Mouse (Mus musculus): ENCODE measurements around the gene Fbxl19. TPM values are rescaled to one million over a fixed set of nuclear protein-coding genes. Genes with fewer than 3 reads are reported as not detected.
A peak's percentile ranks its signal among the peaks of the same experiment; 100 is the strongest.
"Not testable (repeated sequence)": the region's sequence is repeated elsewhere in the genome, so short reads cannot be mapped to it uniquely, and the experiment has no call there.

Gene Fbxl19
- polyA plus RNA-seq, 1 experiment from 2014 or later = 1.4 TPM

DNA sequence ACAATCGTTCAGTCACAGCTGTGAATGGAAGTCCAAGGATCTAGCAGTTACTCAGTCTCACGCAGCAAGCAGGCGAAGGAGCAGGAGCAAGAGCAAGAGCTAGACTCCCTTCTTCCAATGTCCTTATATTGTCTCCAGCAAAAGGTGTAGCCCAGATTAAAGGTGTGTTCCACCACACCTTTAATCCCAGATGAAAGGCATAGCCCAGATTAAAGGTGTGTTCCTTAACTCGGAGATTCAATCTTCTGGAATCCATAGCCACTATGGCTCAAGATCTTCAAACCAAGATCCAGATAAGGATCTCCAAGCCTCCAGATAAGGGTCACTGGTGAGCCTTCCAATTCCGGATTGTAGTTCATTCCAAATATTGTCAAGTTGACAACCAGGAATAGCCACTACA is 12.3 kb upstream of the Fbxl19 start, which contains the start of gene Ctf2:
Ctf2 (minus strand) TSS at position 101 of the 400 bp plus-strand sequence.
- not testable (repeated sequence) for H3K9ac ChIP-seq; H3K27ac ChIP-seq; H3K4me2 ChIP-seq; H3K4me3 ChIP-seq; H3K9me3 ChIP-seq (replicated peaks); H3K36me3 ChIP-seq; ATAC-seq (replicated peaks; ENCODE audit: insufficient number of reproducible peaks, insufficient read depth, low FRiP score, low read depth); H3K4me1 ChIP-seq (replicated peaks); H3K27me3 ChIP-seq
- no CpG with 5 or more reads among the region's 5 CpGs for WGBS

GRCm38 (mm10) chr7:127745251-127745651 is 908 bp downstream of the Fbxl19 start:
- peak overlapping the region; percentile 99 for H3K4me2 ChIP-seq
- peaks cover 17% of the 10 kb centered on the region; the same call in 1 of the 2 replicates for H3K4me1 ChIP-seq (replicated peaks)
- peak overlapping the region; percentile 90 for H3K27ac ChIP-seq
- no peaks in the 10 kb centered on the region for H3K9me3 ChIP-seq (replicated peaks)
- peak overlapping the region; percentile 81 for H3K9ac ChIP-seq
- under 1% methylated on average over 19 of the region's 19 CpGs for WGBS
- peak; percentile 80 for ATAC-seq (replicated peaks; ENCODE audit: insufficient number of reproducible peaks, insufficient read depth, low FRiP score, low read depth)
- peaks cover 16% of the 10 kb centered on the region for H3K36me3 ChIP-seq
- H3K27me3 ChIP-seq = no peaks in the 10 kb centered on the region
- H3K4me3 ChIP-seq = peak overlapping the region; percentile 82

- H3K9me3 ChIP-seq (replicated peaks) = no peaks in the 10 kb centered on the region
- H3K9ac ChIP-seq = peak overlapping the region; percentile 81
- H3K4me2 ChIP-seq = peak overlapping the region; percentile 99
- no peaks in the 10 kb centered on the region for H3K27me3 ChIP-seq
- H3K4me3 ChIP-seq = peak overlapping the region; percentile 82
- peaks cover 22% of the 10 kb centered on the region for H3K36me3 ChIP-seq
- WGBS = under 1% methylated on average over 39 of the region's 39 CpGs
- H3K4me1 ChIP-seq (replicated peaks) = peaks cover 17% of the 10 kb centered on the region; the same call in 1 of the 2 replicates
- H3K27ac ChIP-seq = peak overlapping the region; percentile 90
- ATAC-seq (replicated peaks; ENCODE audit: insufficient number of reproducible peaks, insufficient read depth, low FRiP score, low read depth) = peak; percentile 84
Measured at GRCm38 (mm10) chr7:127745652-127746493, 1.5 kb downstream of the Fbxl19 start.

- H3K9ac ChIP-seq = peak overlapping the region; percentile 81
- H3K27me3 ChIP-seq = no peaks in the 10 kb centered on the region
- peak overlapping the region; percentile 82 for H3K4me3 ChIP-seq
- H3K4me2 ChIP-seq = peak overlapping the region; percentile 99
- peaks cover 17% of the 10 kb centered on the region; the same call in 1 of the 2 replicates for H3K4me1 ChIP-seq (replicated peaks)
- WGBS = under 1% methylated on average over 36 of the region's 62 CpGs
- peak; percentile 8 for ATAC-seq (replicated peaks; ENCODE audit: insufficient number of reproducible peaks, insufficient read depth, low FRiP score, low read depth)
- H3K9me3 ChIP-seq (replicated peaks) = no peaks in the 10 kb centered on the region
- H3K27ac ChIP-seq = peak overlapping the region; percentile 90
- H3K36me3 ChIP-seq = peaks cover 31% of the 10 kb centered on the region
Measured at GRCm38 (mm10) chr7:127746494-127747491, 2.5 kb downstream of the Fbxl19 start.

DNA sequence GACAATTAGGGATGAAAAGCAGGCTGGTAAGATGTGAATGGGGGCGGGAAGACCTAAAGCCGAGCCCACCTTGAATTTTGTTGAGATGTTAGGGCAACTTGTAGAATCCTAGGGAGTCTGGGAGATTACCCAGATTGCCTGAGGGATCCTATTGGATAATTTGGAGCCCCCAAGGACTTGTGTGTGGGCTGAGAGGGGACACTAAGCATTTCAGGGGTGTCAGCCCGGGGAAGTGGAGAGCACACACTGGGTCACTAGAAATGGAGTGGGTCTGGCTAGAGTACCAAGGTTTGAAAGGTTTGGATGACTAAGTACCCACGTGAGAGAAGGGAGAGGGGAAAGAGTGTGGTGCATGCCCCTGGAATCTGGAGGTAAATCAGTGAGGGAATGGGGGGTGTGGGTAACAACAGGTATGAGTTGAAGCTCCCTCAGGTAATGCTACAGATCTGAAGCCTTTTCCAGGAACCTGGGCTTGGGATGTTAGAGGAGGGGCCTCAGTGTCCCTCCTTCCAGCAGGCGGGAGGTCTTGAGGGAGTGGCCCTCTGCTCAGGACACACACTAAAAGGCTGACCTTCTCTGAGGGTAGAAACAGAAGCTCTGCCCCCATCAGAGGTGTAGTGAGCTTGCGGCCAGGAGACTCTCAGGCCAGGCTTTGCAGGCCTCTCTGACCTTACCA is 3.4 kb downstream of the Fbxl19 start:
- no peak for ATAC-seq (replicated peaks; ENCODE audit: insufficient number of reproducible peaks, insufficient read depth, low FRiP score, low read depth)
- Histone ChIP-seq H3K4me3 (peak overlapping the region; percentile 82), H3K27ac (no peak overlapping the region), H3K9me3 (replicated peaks) (no peaks in the 10 kb centered on the region), H3K4me2 (peak overlapping the region; percentile 99), H3K27me3 (no peaks in the 10 kb centered on the region), H3K9ac (peak overlapping the region; percentile 81; the same call in 1 of the 2 replicates), H3K36me3 (peaks cover 38% of the 10 kb centered on the region), H3K4me1 (replicated peaks) (peaks cover 17% of the 10 kb centered on the region; the same call in 1 of the 2 replicates)
- WGBS = 53% methylated on average over 6 of the region's 6 CpGs

- 92% methylated on average over 28 of the region's 28 CpGs for WGBS
- Histone ChIP-seq H3K9me3 (replicated peaks) (no peaks in the 10 kb centered on the region), H3K36me3 (peaks cover 43% of the 10 kb centered on the region), H3K4me3 (no peak overlapping the region), H3K27me3 (no peaks in the 10 kb centered on the region), H3K9ac (no peak overlapping the region), H3K27ac (no peak overlapping the region), H3K4me1 (replicated peaks) (peaks cover 17% of the 10 kb centered on the region; the same call in 1 of the 2 replicates), H3K4me2 (no peak overlapping the region; the same call in 1 of the 2 replicates)
- no peak for ATAC-seq (replicated peaks; ENCODE audit: insufficient number of reproducible peaks, insufficient read depth, low FRiP score, low read depth)
Measured at GRCm38 (mm10) chr7:127748235-127748560, 3.9 kb downstream of the Fbxl19 start.

DNA sequence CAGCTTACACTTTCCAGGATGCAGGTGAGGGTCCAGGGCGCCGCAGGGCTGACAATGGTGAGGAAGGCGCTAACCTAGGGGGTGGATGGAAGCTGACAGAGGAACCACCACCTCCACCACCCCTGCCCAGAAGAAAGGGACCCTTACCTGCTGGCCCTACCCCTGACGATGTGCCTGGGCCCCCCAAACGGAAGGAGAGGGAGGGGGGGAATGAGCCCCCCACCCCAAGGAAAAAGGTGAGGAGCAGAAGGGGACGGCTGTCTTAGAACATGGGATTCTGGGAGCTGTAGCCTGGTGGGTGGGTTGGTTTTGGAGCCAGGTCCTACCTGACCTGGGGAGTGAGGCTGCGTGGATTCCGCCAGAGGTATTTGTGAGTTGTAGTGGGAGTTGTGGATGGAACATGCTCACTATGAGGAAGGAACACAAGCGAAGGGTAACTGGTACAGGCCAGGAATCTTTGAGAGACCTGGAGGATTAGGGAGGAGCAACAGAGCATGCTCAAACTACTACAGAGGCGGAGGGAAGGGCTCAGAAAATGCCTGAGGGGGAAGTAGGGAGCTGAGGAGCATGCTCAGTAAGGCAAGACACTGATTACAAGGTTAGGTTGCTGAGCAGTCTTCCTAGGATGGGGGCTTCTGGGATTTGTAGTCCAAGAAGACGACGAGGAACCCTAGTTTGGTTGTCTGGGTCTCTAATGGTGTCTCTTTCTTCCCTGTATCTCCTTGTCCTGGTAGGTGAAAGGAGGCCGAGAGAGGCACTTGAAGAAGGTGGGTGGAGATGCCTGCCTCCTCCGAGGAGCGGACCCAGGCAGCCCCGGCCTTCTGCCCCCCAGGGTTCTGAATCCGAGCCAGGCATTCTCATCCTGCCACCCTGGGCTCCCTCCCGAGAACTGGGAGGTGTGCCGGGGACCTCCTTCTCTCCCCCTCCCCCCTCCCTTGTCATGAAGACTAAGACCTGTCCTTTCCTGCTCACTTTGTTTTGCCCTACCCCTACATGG is 6.1 kb downstream of the Fbxl19 start:
- H3K9ac ChIP-seq = no peak overlapping the region
- peaks cover 13% of the 10 kb centered on the region; the same call in 1 of the 2 replicates for H3K4me1 ChIP-seq (replicated peaks)
- no peak overlapping the region for H3K27ac ChIP-seq
- no peak overlapping the region for H3K4me3 ChIP-seq
- peaks cover 51% of the 10 kb centered on the region for H3K36me3 ChIP-seq
- ATAC-seq (replicated peaks; ENCODE audit: insufficient number of reproducible peaks, insufficient read depth, low FRiP score, low read depth) = no peak
- H3K4me2 ChIP-seq = no peak overlapping the region
- H3K27me3 ChIP-seq = no peaks in the 10 kb centered on the region
- WGBS = 85% methylated on average over 19 of the region's 19 CpGs
- no peaks in the 10 kb centered on the region for H3K9me3 ChIP-seq (replicated peaks)

DNA sequence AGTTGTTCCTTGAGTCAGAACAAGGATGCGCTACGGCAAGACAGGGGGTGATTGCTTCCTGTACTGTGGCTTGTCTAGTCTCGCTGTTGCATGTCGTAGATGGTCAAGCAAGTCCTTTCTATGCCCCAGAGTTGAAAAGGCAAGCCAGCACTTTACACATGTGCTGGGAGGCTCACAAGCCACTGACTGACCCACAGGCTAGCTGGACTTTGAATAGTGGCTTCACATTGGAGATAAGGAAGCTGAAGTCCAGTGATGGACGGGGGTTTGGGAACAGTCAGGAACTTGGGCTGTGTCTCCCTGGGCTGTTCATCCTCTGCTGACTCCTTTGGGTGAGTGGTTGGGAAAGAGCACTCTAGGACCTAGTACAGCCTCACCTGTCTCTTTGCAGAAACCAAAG is 7.3 kb downstream of the Fbxl19 start:
- H3K36me3 ChIP-seq = peaks cover 55% of the 10 kb centered on the region
- H3K27ac ChIP-seq = no peak overlapping the region
- H3K27me3 ChIP-seq = no peaks in the 10 kb centered on the region
- H3K4me1 ChIP-seq (replicated peaks) = peaks cover 13% of the 10 kb centered on the region; the same call in 1 of the 2 replicates
- H3K4me2 ChIP-seq = no peak overlapping the region
- 89% methylated on average over 5 of the region's 5 CpGs for WGBS
- H3K9ac ChIP-seq = no peak overlapping the region
- H3K4me3 ChIP-seq = no peak overlapping the region
- no peak for ATAC-seq (replicated peaks; ENCODE audit: insufficient number of reproducible peaks, insufficient read depth, low FRiP score, low read depth)
- no peaks in the 10 kb centered on the region for H3K9me3 ChIP-seq (replicated peaks)

- no peak for ATAC-seq (replicated peaks; ENCODE audit: insufficient number of reproducible peaks, insufficient read depth, low FRiP score, low read depth)
- Histone ChIP-seq H3K4me2 (no peak overlapping the region), H3K27me3 (no peaks in the 10 kb centered on the region), H3K4me1 (replicated peaks) (peaks cover 8% of the 10 kb centered on the region; the same call in 1 of the 2 replicates), H3K9me3 (replicated peaks) (no peaks in the 10 kb centered on the region), H3K4me3 (no peak overlapping the region), H3K27ac (no peak overlapping the region), H3K36me3 (peaks cover 59% of the 10 kb centered on the region), H3K9ac (no peak overlapping the region)
- WGBS = 93% methylated on average over 27 of the region's 27 CpGs
Measured at GRCm38 (mm10) chr7:127752069-127752468, 7.7 kb downstream of the Fbxl19 start.

DNA sequence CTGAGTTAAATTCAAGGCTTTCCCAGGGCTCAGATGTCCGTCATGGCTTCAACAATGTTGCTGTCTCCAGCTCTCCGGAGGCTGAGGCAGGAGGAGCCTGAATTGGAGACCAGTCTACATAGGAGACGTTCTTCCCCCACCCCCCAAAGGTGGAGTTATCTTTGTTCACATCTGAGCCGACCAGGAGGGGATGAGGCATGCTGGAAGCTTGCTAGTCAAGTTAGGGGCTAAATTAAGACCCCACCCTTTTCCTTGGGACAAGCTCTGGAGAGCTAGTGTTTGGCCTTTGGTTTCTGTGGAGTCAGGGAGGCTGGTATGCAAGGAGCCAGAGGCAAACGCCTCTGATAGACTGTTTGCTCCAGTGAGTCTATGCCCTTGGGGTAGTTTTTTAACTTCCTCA is 8.8 kb downstream of the Fbxl19 start:
- Histone ChIP-seq H3K36me3 (peaks cover 63% of the 10 kb centered on the region), H3K4me2 (no peak overlapping the region), H3K4me3 (no peak overlapping the region), H3K27me3 (no peaks in the 10 kb centered on the region), H3K9ac (no peak overlapping the region), H3K27ac (no peak overlapping the region), H3K9me3 (replicated peaks) (no peaks in the 10 kb centered on the region), H3K4me1 (replicated peaks) (no peaks in the 10 kb centered on the region)
- 65% methylated on average over 5 of the region's 5 CpGs for WGBS
- ATAC-seq (replicated peaks; ENCODE audit: insufficient number of reproducible peaks, insufficient read depth, low FRiP score, low read depth) = no peak
